Mouse (Mus musculus) kidney, postnatal 0 days (tissue): Measurements from ENCODE around the gene 2010300C02Rik. TPM values are rescaled to one million over a fixed set of nuclear protein-coding genes. Genes with fewer than 3 reads are reported as not detected.
A peak's percentile ranks its signal among the peaks of the same experiment; 100 is the strongest.
"Not testable (repeated sequence)": the region's sequence is repeated elsewhere in the genome, so short reads cannot be mapped to it uniquely, and the experiment has no call there.

Source experiments
- ATAC-seq: fragments of 200-750 bp; cut with Nextera tagmentation; replicated peaks from 2 replicates; pipeline ENCODE4 v1.8.0; 2017; ENCODE audit warnings: low read depth, moderate number of reproducible peaks, moderate TSS enrichment, moderate library complexity; ENCODE audit not compliant: low FRiP score
- DNase-seq: peaks from one replicate; pipeline ENCODE4 v3.0.0-alpha.2; 2016; ENCODE audit warnings: low spot score
- H3K27ac ChIP-seq: fragments of 300-500 bp; sonication (generic); 2 replicates; pipeline ENCODE4 v1.5.1; 2014; ENCODE audit warnings: mild to moderate bottlenecking
- H3K27me3 ChIP-seq: fragments of 300-500 bp; sonication (generic); 2 replicates; pipeline ENCODE4 v1.6.1; 2014; ENCODE audit warnings: low read length, mixed read lengths; ENCODE audit not compliant: insufficient read depth
- H3K36me3 ChIP-seq: fragments of 300-500 bp; sonication (generic); 2 replicates; pipeline ENCODE4 v1.6.1; 2014; ENCODE audit warnings: low read length, mixed read lengths; ENCODE audit not compliant: insufficient read depth
- H3K4me1 ChIP-seq: fragments of 300-500 bp; sonication (generic); replicated peaks from 2 replicates; pipeline ENCODE4 v1.6.1; 2014; ENCODE audit warnings: antibody characterized with exemption, low read length, mixed read lengths; ENCODE audit not compliant: insufficient read depth
- H3K4me2 ChIP-seq: fragments of 300-500 bp; sonication (generic); 2 replicates; pipeline ENCODE4 v1.6.1; 2014; ENCODE audit warnings: mild to moderate bottlenecking, low read length, moderate library complexity, mixed read lengths
- H3K4me3 ChIP-seq: fragments of 300-500 bp; sonication (generic); replicated peaks from 2 replicates; pipeline ENCODE4 v1.5.1; 2014; ENCODE audit warnings: low read depth, low read length
- H3K9ac ChIP-seq: fragments of 300-500 bp; sonication (generic); 2 replicates; pipeline ENCODE4 v1.6.1; 2014; ENCODE audit warnings: low read depth, low read length
- H3K9me3 ChIP-seq: fragments of 300-500 bp; sonication (generic); replicated peaks from 2 replicates; pipeline ENCODE4 v1.6.1; 2016; ENCODE audit warnings: low read length, inconsistent platforms, mixed read lengths
- CTCF ChIP-seq: IDR thresholded peaks from 2 replicates; pipeline ENCODE4 v1.5.1; 2016; ENCODE audit warnings: antibody characterized with exemption, low read depth, mild to moderate bottlenecking, moderate library complexity
- WGBS: fragments of 180-500 bp; shearing (Covaris S2); extraction: QIAGEN DNeasy Blood & Tissue Kit; methylation state at CpG from one replicate; pipeline ENCODE4 v1.1.7; 2014; 5-methylcytosine and 5-hydroxymethylcytosine counted together
- polyA plus RNA-seq: library from polyadenylated mRNA; unstranded; fragments of >200 nt; fragmentation: Nextera tagmentation; extraction: Ambion mirVana; gene quantifications from 2 replicates; pipeline ENCODE4 v1.2.1, GENCODE M21; 2015

The 2010300C02Rik gene
- polyA plus RNA-seq, 1 experiment from 2014 or later: 2.4 TPM

DNA sequence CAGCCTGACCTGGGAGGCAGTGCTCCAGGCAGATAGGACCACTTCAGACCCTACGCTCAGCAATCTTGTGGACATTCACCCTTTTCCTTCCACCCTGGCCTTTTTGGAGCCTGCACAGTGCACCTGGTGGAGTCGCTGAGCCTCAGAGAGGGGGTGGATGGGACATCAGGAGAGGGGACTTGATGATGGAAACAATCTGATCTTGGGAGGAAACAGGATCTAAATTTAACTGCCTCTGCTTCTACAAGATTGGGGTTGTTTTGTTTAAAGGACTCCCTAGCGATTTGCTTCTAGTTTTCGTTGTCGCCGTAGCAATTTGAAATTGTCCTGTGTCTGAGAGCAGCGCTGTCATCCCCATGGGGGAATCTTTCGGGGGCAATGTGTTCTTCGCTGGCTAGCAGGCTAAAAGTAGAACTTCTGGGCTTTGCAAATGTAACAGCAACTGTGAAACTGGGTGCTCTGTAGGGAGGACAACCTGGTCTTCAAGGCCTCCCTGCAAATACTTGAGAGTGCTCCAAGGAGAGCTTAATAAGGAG lies 119.2 kb downstream of the 2010300C02Rik start:
- no peak for TF ChIP-seq CTCF
- no peak overlapping the region for H3K4me2 ChIP-seq
- no peaks in the 10 kb centered on the region for H3K27me3 ChIP-seq
- H3K9me3 ChIP-seq: no peaks in the 10 kb centered on the region
- ATAC-seq: no peak
- WGBS: 53% methylated on average over 9 of the region's 9 CpGs
- H3K36me3 ChIP-seq: no peaks in the 10 kb centered on the region
- no peaks in the 10 kb centered on the region for H3K4me1 ChIP-seq
- no peak for DNase-seq
- H3K4me3 ChIP-seq: no peak overlapping the region
- peak overlapping the region; percentile 36; the same call in 1 of the 2 replicates for H3K27ac ChIP-seq
- no peak overlapping the region for H3K9ac ChIP-seq

- Histone ChIP-seq H3K9ac (no peak overlapping the region), H3K27ac (no peak overlapping the region), H3K4me2 (no peak overlapping the region), H3K4me1 (no peaks in the 10 kb centered on the region), H3K4me3 (no peak overlapping the region), H3K9me3 (no peaks in the 10 kb centered on the region), H3K27me3 (no peaks in the 10 kb centered on the region), H3K36me3 (no peaks in the 10 kb centered on the region)
- no peak for TF ChIP-seq CTCF
- WGBS: 51% methylated on average over 5 of the region's 5 CpGs
- no peak for ATAC-seq
- DNase-seq: no peak
Measured at GRCm38 (mm10) chr1:37598986-37599385, 120.9 kb downstream of the 2010300C02Rik start.

DNA sequence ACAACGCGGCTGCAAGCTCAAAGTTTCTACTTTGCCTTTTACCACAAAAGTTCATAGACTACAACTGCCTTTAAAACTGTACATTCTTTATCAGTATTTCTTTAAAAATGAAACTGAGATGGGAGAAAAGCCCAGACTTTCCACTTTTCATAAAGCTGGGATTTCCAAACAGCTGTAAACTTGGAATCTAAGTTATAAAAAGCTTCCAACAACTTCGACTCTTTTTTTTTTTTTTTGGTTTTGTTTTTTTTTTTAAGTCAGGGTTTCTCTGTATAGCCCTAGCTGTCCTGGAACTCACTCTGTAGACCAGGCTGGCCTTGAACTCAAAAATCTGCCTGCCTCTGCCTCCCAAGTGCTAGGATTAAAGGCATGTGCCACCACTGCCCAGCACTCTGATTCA lies 125.1 kb downstream of the 2010300C02Rik start:
- H3K9ac ChIP-seq, H3K36me3 ChIP-seq, H3K27me3 ChIP-seq, H3K4me1 ChIP-seq, H3K27ac ChIP-seq, H3K4me2 ChIP-seq, H3K4me3 ChIP-seq, ATAC-seq, DNase-seq, H3K9me3 ChIP-seq: not testable (repeated sequence)
- WGBS: 72% methylated on average over 3 of the region's 3 CpGs

GRCm38 (mm10) chr1:37585809-37586480 lies 133.9 kb downstream of the 2010300C02Rik start:
- Histone ChIP-seq H3K4me1 (no peaks in the 10 kb centered on the region), H3K27ac (no peak overlapping the region), H3K9me3 (no peaks in the 10 kb centered on the region), H3K9ac (no peak overlapping the region), H3K4me2 (no peak overlapping the region), H3K4me3 (no peak overlapping the region), H3K36me3 (no peaks in the 10 kb centered on the region), H3K27me3 (no peaks in the 10 kb centered on the region)
- no peak for DNase-seq
- no peak for ATAC-seq
- WGBS: 83% methylated on average over 13 of the region's 13 CpGs
- no peak for TF ChIP-seq CTCF

GRCm38 (mm10) chr1:37583795-37584464 lies 136.0 kb downstream of the 2010300C02Rik start:
- Histone ChIP-seq H3K27ac (no peak overlapping the region), H3K27me3 (no peaks in the 10 kb centered on the region), H3K4me2 (no peak overlapping the region), H3K4me3 (no peak overlapping the region), H3K9me3 (no peaks in the 10 kb centered on the region), H3K9ac (no peak overlapping the region), H3K4me1 (no peaks in the 10 kb centered on the region), H3K36me3 (no peaks in the 10 kb centered on the region)
- no peak for ATAC-seq
- no peak for TF ChIP-seq CTCF
- WGBS: 65% methylated on average over 9 of the region's 9 CpGs
- DNase-seq: no peak

DNA sequence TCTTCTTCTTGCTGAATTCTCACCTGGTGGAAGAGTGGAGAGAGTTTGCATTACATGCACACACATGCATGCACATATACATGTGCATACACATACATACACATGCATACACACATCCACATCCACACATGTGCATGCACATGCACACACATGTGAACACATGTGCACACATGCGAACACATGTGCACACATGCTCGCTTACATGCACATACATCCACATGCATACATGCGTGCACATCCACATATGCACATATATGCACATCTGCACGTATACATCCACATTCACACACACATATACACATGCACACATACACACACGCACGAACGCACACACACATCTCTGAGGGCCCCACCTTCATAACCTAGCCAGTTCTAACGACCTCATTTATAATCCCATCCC lies 136.7 kb downstream of the 2010300C02Rik start:
- no peaks in the 10 kb centered on the region for H3K4me1 ChIP-seq
- no peak for DNase-seq
- no peaks in the 10 kb centered on the region for H3K36me3 ChIP-seq
- TF ChIP-seq CTCF: no peak
- no peak overlapping the region for H3K9ac ChIP-seq
- no peak for ATAC-seq
- no peaks in the 10 kb centered on the region for H3K9me3 ChIP-seq
- no peaks in the 10 kb centered on the region for H3K27me3 ChIP-seq
- WGBS: 91% methylated on average over 8 of the region's 8 CpGs
- no peak overlapping the region for H3K27ac ChIP-seq
- no peak overlapping the region for H3K4me3 ChIP-seq
- no peak overlapping the region for H3K4me2 ChIP-seq
